Mouse (Mus musculus) duodenum, adult 2 months (tissue): ENCODE results near the gene Pex11g. TPM values are rescaled to one million over a fixed set of nuclear protein-coding genes. Genes with fewer than 3 reads are reported as not detected.

Experiments
- polyA plus RNA-seq: library from polyadenylated mRNA; depleted of rRNA; stranded (reverse); fragments of >200 nt; gene quantifications from 2 replicates; pipeline ENCODE4 v1.2.3, GENCODE M21; 2012; ENCODE audit warnings: low replicate concordance; rRNA removed

The Pex11g gene
- polyA plus RNA-seq, result 12.5 and 16.2 TPM in 2 replicates

GRCm38 (mm10) chr8:3467006-3467885, at the start of gene Pex11g:
Gene Pex11g, minus strand, starts transcription at chr8:3467680.

GRCm38 (mm10) chr8:3515260-3515671, 47.8 kb upstream of the Pex11g start, which contains the start of gene Pnpla6:
Gene Pnpla6, plus strand, starts transcription at chr8:3515384.

DNA sequence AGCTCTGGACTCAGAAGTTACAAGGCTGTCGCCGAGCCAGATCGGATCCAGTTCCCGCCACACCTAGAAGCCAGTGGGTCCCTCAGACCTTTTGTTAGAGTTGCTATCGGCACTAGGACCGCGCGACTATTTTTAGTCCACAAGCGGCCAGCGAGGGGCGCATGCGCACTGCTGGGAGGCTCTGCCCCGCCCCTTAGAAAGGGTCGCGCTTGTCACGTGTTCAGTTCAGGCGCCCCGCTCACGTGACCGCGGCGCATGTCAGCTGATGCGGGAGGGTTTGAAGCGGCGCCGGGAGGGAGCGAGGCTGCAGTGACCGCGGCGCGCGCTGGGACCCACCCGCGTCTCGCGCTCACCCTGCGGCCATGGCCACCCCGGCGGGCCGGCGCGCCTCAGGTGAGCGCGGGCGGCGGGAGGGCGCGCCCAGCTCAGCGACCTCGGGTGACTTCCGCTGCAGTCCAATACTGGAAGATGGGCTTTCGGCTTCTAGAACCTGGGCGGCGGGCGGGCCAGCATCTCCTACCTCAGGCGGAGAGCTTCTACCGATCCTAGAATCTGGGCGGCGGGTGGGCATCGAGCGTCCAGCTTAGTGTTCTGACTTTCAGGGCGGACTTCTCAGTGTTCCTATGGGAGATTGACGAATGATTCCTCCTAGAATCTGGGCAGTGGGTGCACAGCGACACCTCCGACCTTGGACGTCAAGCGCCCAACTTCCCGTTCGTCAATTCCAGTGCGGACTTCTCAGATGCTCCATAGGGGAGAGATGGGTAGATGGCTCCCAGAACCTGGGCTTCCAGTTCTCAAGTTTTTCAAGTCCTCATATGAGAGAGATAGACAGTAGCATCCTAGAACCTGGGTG, 33.0 kb upstream of the Pex11g start, which contains the start of gene Mcoln1:
Mcoln1 (plus strand) TSS at position 223 of the 856 bp plus-strand sequence.

DNA sequence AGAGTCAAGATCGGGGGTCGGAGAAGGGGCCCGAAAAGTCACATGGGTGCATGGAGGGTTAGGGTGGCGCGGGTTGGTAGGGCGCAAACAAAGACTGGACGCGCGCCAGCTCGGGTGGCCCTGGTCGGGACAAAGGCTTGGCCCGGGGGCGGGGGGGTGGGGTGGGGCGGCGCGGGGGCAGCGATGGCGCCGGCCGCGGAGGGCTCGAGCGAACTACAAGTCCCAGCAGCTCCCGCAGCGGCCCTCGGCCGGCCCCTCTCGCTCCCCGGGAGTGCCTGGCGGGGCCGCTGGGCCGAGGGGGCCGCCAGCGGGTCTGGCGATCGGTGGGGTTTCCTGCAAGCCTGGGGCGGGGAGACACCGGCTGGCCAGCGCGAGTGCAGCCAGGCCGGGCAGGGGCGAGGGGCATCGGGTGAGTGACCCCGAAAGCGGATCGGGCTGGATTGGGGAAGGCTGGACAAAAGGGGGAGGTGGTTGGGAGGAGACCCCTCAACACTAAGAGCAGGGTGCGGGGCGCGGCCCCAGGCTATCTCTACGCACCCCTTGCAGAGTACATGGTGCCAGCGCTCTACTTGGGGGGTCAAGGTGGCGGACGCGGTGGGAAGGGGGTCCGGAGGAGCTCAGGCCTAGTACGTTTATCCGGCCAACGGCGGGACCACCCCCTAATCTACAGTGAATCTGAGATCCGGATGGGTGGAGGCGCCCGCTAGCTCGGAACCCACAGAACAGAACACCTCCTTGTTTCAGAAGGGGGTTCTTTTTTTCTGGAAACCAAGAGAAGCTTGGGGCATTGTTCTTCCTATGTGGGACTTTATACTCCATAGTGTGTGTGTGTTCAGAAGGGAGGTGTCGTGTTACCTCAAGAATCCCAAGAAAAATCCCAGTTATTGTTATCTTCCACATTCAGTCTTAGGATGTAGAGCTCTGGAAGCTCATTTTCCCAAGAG, 25.7 kb upstream of the Pex11g start, which contains the start of gene Zfp358:
Zfp358 (plus strand) TSS at position 238 of the 944 bp plus-strand sequence.

GRCm38 (mm10) chr8:3470562-3470961, 3.1 kb upstream of the Pex11g start, which contains the start of gene Tex45:
Gene Tex45, plus strand, starts transcription at chr8:3470862.

Other genes starting within 250 kb of the Pex11g start
- gene Insr, start 188.1 kb downstream of the Pex11g start, polyA plus RNA-seq, result 7.2 and 9.2 TPM in 2 replicates
- gene A430078G23Rik, start 114.3 kb downstream of the Pex11g start, polyA plus RNA-seq, result 0.44 and 0.46 TPM in 2 replicates
- gene Arhgef18, start 74.7 kb downstream of the Pex11g start, polyA plus RNA-seq, result 23.5 and 28.3 TPM in 2 replicates
- gene Tex45, start 3.2 kb upstream of the Pex11g start, polyA plus RNA-seq, result 0.21 TPM in 1 of 2 replicates, not detected in the other
- gene Zfp358, start 25.5 kb upstream of the Pex11g start, polyA plus RNA-seq, result 27.4 and 34.8 TPM in 2 replicates
- gene Mcoln1, start 32.8 kb upstream of the Pex11g start, polyA plus RNA-seq, result 386 and 793 TPM in 2 replicates
- 40.4 and 72.5 TPM in 2 replicates for gene Pnpla6, start 47.7 kb upstream of the Pex11g start, polyA plus RNA-seq
- 0.14 and 1.1 TPM in 2 replicates for gene C330021F23Rik, start 100.3 kb upstream of the Pex11g start, polyA plus RNA-seq
- gene Camsap3, start 119.6 kb upstream of the Pex11g start, polyA plus RNA-seq, result 74.9 and 113 TPM in 2 replicates
- gene Xab2, start 153.6 kb upstream of the Pex11g start, polyA plus RNA-seq, result 26.7 and 29.0 TPM in 2 replicates
- 1.5 and 4.4 TPM in 2 replicates for gene Pet100, start 153.9 kb upstream of the Pex11g start, polyA plus RNA-seq
- gene Pcp2, start 157.9 kb upstream of the Pex11g start, polyA plus RNA-seq, result not detected in 2 replicates
- 256 and 257 TPM in 2 replicates for gene Stxbp2, start 163.3 kb upstream of the Pex11g start, polyA plus RNA-seq
- gene Retn, start 188.1 kb upstream of the Pex11g start, polyA plus RNA-seq, result 2.4 TPM in 1 of 2 replicates, not detected in the other
- 0.07 TPM in 1 of 2 replicates, not detected in the other for gene Mcemp1, start 198.1 kb upstream of the Pex11g start, polyA plus RNA-seq
- gene Fcor, start 204.7 kb upstream of the Pex11g start, polyA plus RNA-seq, result 0.37 and 2.7 TPM in 2 replicates
- 19.8 and 32.5 TPM in 2 replicates for gene Trappc5, start 208.6 kb upstream of the Pex11g start, polyA plus RNA-seq
- 0.87 TPM in 1 of 2 replicates, not detected in the other for gene Fcer2a, start 226.5 kb upstream of the Pex11g start, polyA plus RNA-seq